Mouse (Mus musculus) retina, embryonic 14.5 days (tissue): ENCODE measurements at regions not wholly inside any gene's neighbourhood (a gene's known extent, or its start where the extent isn't known, plus 50 kb on each side); places are given as distances from the start of the nearest gene placed in this dataset.
"Not testable (repeated sequence)": the region's sequence is repeated elsewhere in the genome, so short reads cannot be mapped to it uniquely, and the experiment has no call there.

Experiments
- DNase-seq: peaks from one replicate; pipeline ENCODE4 v3.0.0-alpha.2; 2015; ENCODE audit warnings: low spot score

- peak; percentile 5 for DNase-seq
These were observed 198.6 kb upstream of the Gria4 start for GRCm38 (mm10) chr9:4994549-4995141.

- DNase-seq: not testable (repeated sequence)
These were observed 183.4 kb upstream of the Gria4 start for GRCm38 (mm10) chr9:4979401-4979800.

GRCm38 (mm10) chr9:4977537-4977936 is 181.5 kb upstream of the Gria4 start:
- DNase-seq: no peak

- no peak for DNase-seq
These were observed 179.0 kb upstream of the Gria4 start for GRCm38 (mm10) chr9:4975073-4975472.

GRCm38 (mm10) chr9:4931861-4932260 is 135.8 kb upstream of the Gria4 start:
- DNase-seq: not testable (repeated sequence)

- DNase-seq: no peak
These were observed 134.3 kb upstream of the Gria4 start for GRCm38 (mm10) chr9:4930362-4930761.

GRCm38 (mm10) chr9:4910543-4910942 is 114.5 kb upstream of the Gria4 start:
- no peak for DNase-seq

- no peak for DNase-seq
These were observed 89.4 kb upstream of the Gria4 start for GRCm38 (mm10) chr9:4885479-4885878.
